Mouse (Mus musculus) thymus, adult 2 months (tissue): ENCODE data around the gene Zer1. TPM values are rescaled to one million over a fixed set of nuclear protein-coding genes. Genes with fewer than 3 reads are reported as not detected.
A peak's percentile ranks its signal among the peaks of the same experiment; 100 is the strongest.
"Not testable (repeated sequence)": the region's sequence is repeated elsewhere in the genome, so short reads cannot be mapped to it uniquely, and the experiment has no call there.

Source experiments
- DNase-seq: peaks from one replicate; pipeline ENCODE4 v3.0.0; 2021
- H3K27ac ChIP-seq: fragments of 200-500 bp; 2 replicates; pipeline ENCODE4 v1.5.1; 2012; ENCODE audit warnings: low read length, control low read depth; ENCODE audit not compliant: control insufficient read depth, insufficient read depth
- H3K27me3 ChIP-seq: fragments of 200-500 bp; 2 replicates; pipeline ENCODE4 v1.6.1; 2012; ENCODE audit warnings: mild to moderate bottlenecking, low read length, moderate library complexity, mixed read lengths; ENCODE audit not compliant: control insufficient read depth, insufficient read depth
- H3K36me3 ChIP-seq: fragments of 200-500 bp; 2 replicates; pipeline ENCODE4 v1.6.1; 2012; ENCODE audit warnings: mild to moderate bottlenecking, low read length, moderate library complexity; ENCODE audit not compliant: control insufficient read depth, insufficient read depth
- H3K4me1 ChIP-seq: fragments of 200-500 bp; replicated peaks from 2 replicates; pipeline ENCODE4 v1.6.1; 2012; ENCODE audit warnings: low read length; ENCODE audit not compliant: control insufficient read depth, insufficient read depth
- H3K4me3 ChIP-seq: fragments of 200-500 bp; 2 replicates; pipeline ENCODE4 v1.5.1; 2012; ENCODE audit warnings: mild to moderate bottlenecking, low read length, control low read depth, moderate library complexity; ENCODE audit not compliant: control insufficient read depth, insufficient read depth
- CTCF ChIP-seq: fragments of 200-500 bp; IDR thresholded peaks from 2 replicates; pipeline ENCODE4 v1.5.1; 2012; ENCODE audit warnings: mild to moderate bottlenecking, control low read depth, low read length, moderate library complexity, borderline replicate concordance; ENCODE audit not compliant: control insufficient read depth, poor library complexity, insufficient read depth; ENCODE audit errors: extremely low read depth
- POLR2A ChIP-seq: fragments of 200-500 bp; IDR thresholded peaks from 2 replicates; pipeline ENCODE4 v1.6.1; 2012; ENCODE audit warnings: mild to moderate bottlenecking, low read length, control low read depth, moderate library complexity; ENCODE audit not compliant: control insufficient read depth, poor library complexity, insufficient read depth; ENCODE audit errors: extremely low read depth
- whole genome bisulfite sequencing: fragments of 180-500 bp; shearing (Covaris S2); methylation state at CpG from one replicate; pipeline ENCODE4 v1.1.7; 2018; 5-methylcytosine and 5-hydroxymethylcytosine counted together
- polyA plus RNA-seq: library from polyadenylated mRNA; depleted of rRNA; stranded (reverse); fragments of >200 nt; gene quantifications from 2 replicates; pipeline ENCODE4 v1.2.3, GENCODE M21; 2012

Zer1 gene
- polyA plus RNA-seq, 1 experiment: 140 TPM

GRCm38 (mm10) chr2:30062249-30063093 lies 61.9 kb downstream of the Zer1 start:
- peak overlapping the region; percentile 80 for H3K4me3 ChIP-seq
- under 1% methylated on average over 40 of the region's 40 CpGs for WGBS
- H3K27me3 ChIP-seq: no peaks in the 10 kb centered on the region
- H3K4me1 ChIP-seq: peaks cover 26% of the 10 kb centered on the region
- no peaks in the 10 kb centered on the region for H3K36me3 ChIP-seq
- DNase-seq: peak; percentile 50
- TF ChIP-seq CTCF: 0 out of 2 replicates have a peak, but pooled peaks have one; percentile 25
- TF ChIP-seq POLR2A: no peak
- peak overlapping the region; percentile 60 for H3K27ac ChIP-seq

GRCm38 (mm10) chr2:30061215-30062166 lies 62.9 kb downstream of the Zer1 start:
- DNase-seq: peak; percentile 70
- no peaks in the 10 kb centered on the region for H3K27me3 ChIP-seq
- peaks cover 26% of the 10 kb centered on the region for H3K4me1 ChIP-seq
- 11% methylated on average over 37 of the region's 37 CpGs for WGBS
- TF ChIP-seq POLR2A: 0 out of 2 replicates have a peak, but pooled peaks have one; percentile 18
- no peak for TF ChIP-seq CTCF
- peak overlapping the region; percentile 80 for H3K4me3 ChIP-seq
- no peaks in the 10 kb centered on the region for H3K36me3 ChIP-seq
- H3K27ac ChIP-seq: peak overlapping the region; percentile 60; the same call in 1 of the 2 replicates

- Histone ChIP-seq H3K4me1 (peaks cover 16% of the 10 kb centered on the region), H3K36me3 (no peaks in the 10 kb centered on the region), H3K4me3 (no peak overlapping the region), H3K27me3 (no peaks in the 10 kb centered on the region), H3K27ac (no peak overlapping the region)
- 90% methylated on average over 5 of the region's 5 CpGs for WGBS
- no peak for TF ChIP-seq CTCF
- no peak for TF ChIP-seq POLR2A
- DNase-seq: no peak
Measured at GRCm38 (mm10) chr2:30058418-30058817, 66.0 kb downstream of the Zer1 start.

GRCm38 (mm10) chr2:30057223-30057904 lies 67.0 kb downstream of the Zer1 start, which contains the start of gene Set:
Gene Set, plus strand, starts transcription at chr2:30057378.
- Histone ChIP-seq H3K4me1 (peaks cover 6% of the 10 kb centered on the region), H3K27me3 (no peaks in the 10 kb centered on the region), H3K4me3 (no peak within 1 kb of the TSS), H3K27ac (no peak within 1 kb of the TSS), H3K36me3 (no peaks in the 10 kb centered on the region)
- no peak for DNase-seq
- WGBS: 59% methylated on average over 12 of the region's 12 CpGs
- TF ChIP-seq POLR2A: no peak
- no peak for TF ChIP-seq CTCF

DNA sequence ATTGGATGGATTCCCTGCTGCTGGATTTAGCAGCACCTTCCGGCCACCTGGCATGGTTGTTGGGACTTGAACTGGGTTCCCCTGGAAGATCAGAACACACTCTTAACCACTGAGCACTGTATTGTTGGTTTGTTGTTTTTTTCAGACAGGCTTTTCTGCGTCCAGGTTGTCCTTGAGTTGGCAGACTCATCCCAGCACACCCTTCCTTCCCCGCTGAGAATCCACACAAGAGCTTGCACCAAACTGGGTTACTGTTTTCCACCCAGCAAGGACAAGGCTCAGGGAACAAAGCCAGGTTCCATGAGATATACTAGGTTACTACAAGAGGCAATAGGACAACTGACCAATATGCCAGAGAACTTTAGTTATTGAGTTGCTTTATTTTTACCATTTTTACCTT lies 67.6 kb downstream of the Zer1 start:
- peaks cover 6% of the 10 kb centered on the region for H3K4me1 ChIP-seq
- 98% methylated on average over 3 of the region's 3 CpGs for WGBS
- TF ChIP-seq CTCF: no peak
- no peak for TF ChIP-seq POLR2A
- no peak overlapping the region for H3K27ac ChIP-seq
- H3K27me3 ChIP-seq: no peaks in the 10 kb centered on the region
- no peak for DNase-seq
- H3K36me3 ChIP-seq: no peaks in the 10 kb centered on the region
- H3K4me3 ChIP-seq: no peak overlapping the region

DNA sequence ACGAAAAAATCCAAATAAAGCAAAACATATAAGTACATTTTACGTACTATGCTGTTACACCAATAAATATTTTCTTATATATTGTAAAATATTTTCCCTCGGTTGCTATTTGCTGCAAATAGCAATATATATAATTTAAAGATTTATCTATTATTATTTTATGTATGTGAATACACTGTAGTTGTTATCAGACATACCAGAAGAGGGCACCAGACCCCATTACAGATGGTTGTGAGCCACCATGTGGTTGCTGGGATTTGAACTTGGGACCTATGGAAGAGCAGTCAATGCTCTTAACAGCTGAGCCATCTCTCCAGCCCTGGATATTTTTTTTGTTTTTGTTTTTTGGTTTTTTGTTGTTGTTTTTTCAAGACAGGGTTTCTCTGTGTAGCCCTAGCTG lies 69.1 kb downstream of the Zer1 start:
- H3K27me3 ChIP-seq, H3K27ac ChIP-seq, H3K36me3 ChIP-seq, H3K4me3 ChIP-seq, H3K4me1 ChIP-seq, DNase-seq: not testable (repeated sequence)
- 98% methylated on average over 3 of the region's 3 CpGs for WGBS
